In the genomic region with DNA sequence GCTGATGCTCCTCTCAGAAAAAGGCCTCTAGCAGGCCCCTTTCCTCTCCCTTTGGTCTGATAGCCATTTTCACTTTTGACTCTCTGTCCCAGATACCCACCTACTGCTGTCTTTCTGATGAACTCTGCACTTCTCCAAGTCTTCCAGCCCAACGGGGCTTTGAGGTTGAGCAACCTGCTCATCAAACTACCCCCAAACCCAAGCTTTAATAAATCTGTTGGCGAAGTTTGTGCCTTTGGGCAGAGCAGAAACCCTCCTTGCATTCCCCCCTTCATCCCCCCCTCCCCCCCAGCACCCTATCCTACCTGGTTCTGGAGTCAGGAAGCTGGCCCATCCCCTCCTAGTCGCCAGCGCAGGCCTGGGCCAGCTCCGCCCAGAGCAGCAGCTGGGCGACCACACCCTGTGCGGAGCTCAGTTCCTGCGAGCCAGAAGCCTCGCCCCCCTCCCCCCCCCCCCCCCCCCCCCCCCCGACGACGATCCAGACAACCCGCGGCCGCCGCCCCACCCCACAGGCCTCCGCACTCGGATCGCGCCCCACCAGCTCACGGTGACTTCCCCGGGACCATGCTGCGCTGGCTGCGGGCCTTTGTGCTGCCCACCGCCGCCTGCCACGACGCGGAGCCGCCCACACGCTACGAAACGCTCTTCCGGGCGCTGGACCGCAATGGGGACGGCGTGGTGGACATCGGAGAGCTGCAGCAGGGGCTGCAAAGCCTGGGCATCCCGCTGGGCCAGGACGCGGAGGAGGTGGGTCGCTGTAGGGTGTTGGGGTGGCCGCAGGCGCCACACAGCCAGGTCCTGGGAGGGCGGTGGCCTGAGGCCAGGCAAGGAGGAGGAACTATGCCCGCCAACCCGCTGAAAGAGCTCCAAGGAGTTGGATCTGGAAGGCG, we compare ENCODE assay signal across 8 mouse cellular contexts. TPM values are rescaled to one million over a fixed set of nuclear protein-coding genes. Genes with fewer than 3 reads are reported as not detected.
DNase-seq lines count a peak whose midpoint lies in the region; ATAC-seq and TF ChIP-seq lines count a peak whose summit lies in the region.

Slc25a24 (plus strand) TSS at position 509 of the 890 bp plus-strand sequence.

- H3K4me3 ChIP-seq in layer of hippocampus, adult 2 months: peak within 1 kb of the TSS; percentile 79
- H3K4me3 ChIP-seq in hindbrain, embryonic 16.5 days (ENCODE audit: low read length): peak within 1 kb of the TSS; percentile 83
- H3K4me3 ChIP-seq in limb, embryonic 14.5 days (replicated peaks; ENCODE audit: low read length): peak within 1 kb of the TSS; percentile 70
- peak within 1 kb of the TSS; percentile 72 for H3K4me3 ChIP-seq in midbrain, embryonic 14.5 days (replicated peaks; ENCODE audit: low read depth, low read length)
- peak within 1 kb of the TSS; percentile 85 for H3K4me3 ChIP-seq in spleen, adult 2 months (ENCODE audit: extremely low read depth, insufficient read depth, insufficient read length)

- H3K9me3 ChIP-seq in hindbrain, embryonic 16.5 days (ENCODE audit: control insufficient read depth, low read length): no peaks in the 10 kb centered on the region
- no peaks in the 10 kb centered on the region for H3K9me3 ChIP-seq in limb, embryonic 14.5 days (ENCODE audit: control insufficient read depth, low read length)
- no peaks in the 10 kb centered on the region for H3K9me3 ChIP-seq in midbrain, embryonic 14.5 days (ENCODE audit: control insufficient read depth, low read length)

- H3K9ac ChIP-seq in hindbrain, embryonic 16.5 days (ENCODE audit: low read depth, low read length): peak within 1 kb of the TSS; percentile 96
- H3K9ac ChIP-seq in limb, embryonic 14.5 days (ENCODE audit: low read depth, low read length, severe bottlenecking): peak within 1 kb of the TSS; percentile 97
- H3K9ac ChIP-seq in midbrain, embryonic 14.5 days (replicated peaks; ENCODE audit: low read length): peak within 1 kb of the TSS; percentile 90

- H3K4me1 ChIP-seq in hindbrain, embryonic 16.5 days (ENCODE audit: control insufficient read depth, insufficient read depth, low read depth, low read length): peaks cover 14% of the 10 kb centered on the region
- peaks cover 15% of the 10 kb centered on the region for H3K4me1 ChIP-seq in limb, embryonic 14.5 days (ENCODE audit: control insufficient read depth, insufficient read depth, low read length)
- peaks cover 14% of the 10 kb centered on the region; the same call in 1 of the 2 replicates for H3K4me1 ChIP-seq in midbrain, embryonic 14.5 days (ENCODE audit: control insufficient read depth, insufficient read depth, low read length)
- H3K4me1 ChIP-seq in spleen, adult 2 months (ENCODE audit: control insufficient read depth, insufficient read depth, insufficient read length): peaks cover 6% of the 10 kb centered on the region

- DNase-seq in layer of hippocampus, adult 2 months (ENCODE audit: low spot score in 2 of 2): peak in 1 of 2 experiments; percentile 10
- no peak for DNase-seq in layer of hippocampus, adult 9-11 months
- peak; percentile 7 to 18 for DNase-seq in cerebellum, postnatal 36 days
- DNase-seq in gastrocnemius, adult 8-10 months (ENCODE audit: low spot score in 2 of 2): peak; percentile 33 to 34
- DNase-seq in limb, embryonic 14.5 days (ENCODE audit: low spot score): peak; percentile 71
- DNase-seq in midbrain, embryonic 14.5 days: peak; percentile 76
- peak in 1 of 2 experiments; percentile 24 for DNase-seq in spleen, adult 2 months (ENCODE audit: low read depth in 1 of 2, low spot score in 2 of 2)

- 0 out of 2 replicates have a peak, but pooled peaks have one; percentile 25 for TF ChIP-seq POLR2A in limb, embryonic 14.5 days (IDR thresholded peaks at IDR 0.05; ENCODE audit: borderline replicate concordance, extremely low read depth, insufficient read depth, insufficient read length)
- no peak for TF ChIP-seq POLR2A in spleen, adult 2 months (IDR thresholded peaks at IDR 0.05; ENCODE audit: low read depth, low read length)

- no peaks in the 10 kb centered on the region for H3K27me3 ChIP-seq in hindbrain, embryonic 16.5 days (replicated peaks; ENCODE audit: control insufficient read depth, insufficient read depth, low read length)
- H3K27me3 ChIP-seq in limb, embryonic 14.5 days (ENCODE audit: control insufficient read depth, insufficient read depth, low read length): no peaks in the 10 kb centered on the region
- H3K27me3 ChIP-seq in midbrain, embryonic 14.5 days (ENCODE audit: control insufficient read depth, insufficient read depth, low read length): no peaks in the 10 kb centered on the region
- no peaks in the 10 kb centered on the region for H3K27me3 ChIP-seq in spleen, adult 2 months (ENCODE audit: control insufficient read depth, insufficient read depth, low read length)

- peak; percentile 88 for ATAC-seq in hindbrain, embryonic 16.5 days
- ATAC-seq in limb, embryonic 14.5 days (ENCODE audit: low FRiP score, low read depth): peak; percentile 88
- peak; percentile 89 for ATAC-seq in midbrain, embryonic 14.5 days (ENCODE audit: low FRiP score, low TSS enrichment)

- H3K27ac ChIP-seq in layer of hippocampus, adult 2 months: peak within 1 kb of the TSS; percentile 86
- H3K27ac ChIP-seq in hindbrain, embryonic 16.5 days (ENCODE audit: low read depth, low read length): peak within 1 kb of the TSS; percentile 64; the same call in 1 of the 2 replicates
- peak within 1 kb of the TSS; percentile 87 for H3K27ac ChIP-seq in limb, embryonic 14.5 days (replicated peaks; ENCODE audit: low read depth, low read length)
- H3K27ac ChIP-seq in midbrain, embryonic 14.5 days (replicated peaks; ENCODE audit: low read depth, low read length): peak within 1 kb of the TSS; percentile 42; the same call in 1 of the 2 replicates
- peak within 1 kb of the TSS; percentile 77 for H3K27ac ChIP-seq in spleen, adult 2 months (ENCODE audit: insufficient read depth, low read length)

- WGBS in hindbrain, embryonic 16.5 days: 2% methylated on average over 36 of the region's 49 CpGs
- WGBS in limb, embryonic 14.5 days: under 1% methylated on average over 41 of the region's 49 CpGs
- WGBS in midbrain, embryonic 14.5 days: 2% methylated on average over 43 of the region's 49 CpGs
- 4% methylated on average over 31 of the region's 49 CpGs for WGBS in spleen, adult 2 months

- no peak for TF ChIP-seq CTCF in layer of hippocampus, adult 2 months (conservative IDR thresholded peaks at IDR 0.05)
- TF ChIP-seq CTCF in spleen, adult 2 months (IDR thresholded peaks at IDR 0.05; ENCODE audit: extremely low read depth, insufficient read depth, insufficient read length, insufficient replicate concordance): no peak

- peak within 1 kb of the TSS; percentile 95 for H3K4me2 ChIP-seq in hindbrain, embryonic 16.5 days (ENCODE audit: low read length)
- H3K4me2 ChIP-seq in limb, embryonic 14.5 days (replicated peaks; ENCODE audit: low read depth, low read length, severe bottlenecking): peak within 1 kb of the TSS; percentile 79
- peak within 1 kb of the TSS; percentile 79 for H3K4me2 ChIP-seq in midbrain, embryonic 14.5 days (ENCODE audit: low read length)

- 0 out of 2 replicates have a peak, but pooled peaks cover 2% of the 10 kb centered on the region for H3K36me3 ChIP-seq in hindbrain, embryonic 16.5 days (ENCODE audit: control insufficient read depth, insufficient read depth, low read length)
- H3K36me3 ChIP-seq in limb, embryonic 14.5 days (ENCODE audit: control insufficient read depth, insufficient read depth, low read length): no peaks in the 10 kb centered on the region
- H3K36me3 ChIP-seq in midbrain, embryonic 14.5 days (ENCODE audit: control insufficient read depth, insufficient read depth, low read length): 0 out of 2 replicates have a peak, but pooled peaks cover 5% of the 10 kb centered on the region
- no peaks in the 10 kb centered on the region for H3K36me3 ChIP-seq in spleen, adult 2 months (ENCODE audit: control insufficient read depth, insufficient read depth, low read length)

RNA-seq across cellular contexts. Expression of gene Slc25a24, which starts in this region (rescaled TPM):
- 1 to 10 TPM; 3.3 to 4.0 TPM for total RNA-seq in layer of hippocampus, adult 2 months (2021)
- total RNA-seq in gastrocnemius, adult 8-10 months (2022): 1 to 10 TPM; 1.1 to 1.8 (median 1.8) TPM
- polyA plus RNA-seq in hindbrain, embryonic 16.5 days (2015; fragmentation: Nextera tagmentation; extraction: Ambion mirVana): 3.6 and 5.7 TPM in 2 replicates
- polyA plus RNA-seq in limb, embryonic 14.5 days (2012; rRNA removed): 31.9 and 34.7 TPM in 2 replicates
- polyA plus RNA-seq in limb, embryonic 14.5 days (2014; fragmentation: Nextera tagmentation; extraction: Ambion mirVana): 44.0 and 49.2 TPM in 2 replicates
- polyA plus RNA-seq in midbrain, embryonic 14.5 days (2014; fragmentation: Nextera tagmentation; extraction: Ambion mirVana): 3.0 and 7.5 TPM in 2 replicates
- polyA plus RNA-seq in spleen, adult 2 months (2012; rRNA removed): 1.7 and 3.2 TPM in 2 replicates
